Mouse (Mus musculus) lung, postnatal 14 days (tissue): ENCODE measurements at regions not wholly inside any gene's neighbourhood (a gene's known extent, or its start where the extent isn't known, plus 50 kb on each side); places are given as distances from the start of the nearest gene placed in this dataset.
A peak's percentile ranks its signal among the peaks of the same experiment; 100 is the strongest.

Experiments
- DNase-seq: peaks from one replicate; pipeline ENCODE4 v3.0.0; 2021

DNA sequence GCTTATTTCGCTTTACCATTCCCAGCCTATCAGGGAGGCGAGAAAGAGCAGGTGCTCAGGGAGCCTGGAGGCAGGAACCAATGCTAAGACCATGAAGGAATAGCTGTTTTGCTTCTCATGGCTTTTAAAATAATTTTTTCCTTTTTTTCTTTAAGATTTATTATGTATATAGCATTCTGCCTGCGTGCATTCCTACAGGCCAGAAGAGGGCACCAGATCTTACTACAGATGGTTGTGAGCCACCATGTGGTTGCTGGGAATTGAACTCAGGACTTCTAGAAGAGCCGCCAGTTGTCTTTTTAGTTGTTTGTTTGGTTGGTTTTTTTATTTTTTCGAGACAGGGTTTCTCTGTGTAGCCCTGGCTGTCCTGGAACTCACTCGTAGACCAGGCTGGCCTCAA, 113.6 kb upstream of the Armc2 start:
- DNase-seq, result no peak

DNA sequence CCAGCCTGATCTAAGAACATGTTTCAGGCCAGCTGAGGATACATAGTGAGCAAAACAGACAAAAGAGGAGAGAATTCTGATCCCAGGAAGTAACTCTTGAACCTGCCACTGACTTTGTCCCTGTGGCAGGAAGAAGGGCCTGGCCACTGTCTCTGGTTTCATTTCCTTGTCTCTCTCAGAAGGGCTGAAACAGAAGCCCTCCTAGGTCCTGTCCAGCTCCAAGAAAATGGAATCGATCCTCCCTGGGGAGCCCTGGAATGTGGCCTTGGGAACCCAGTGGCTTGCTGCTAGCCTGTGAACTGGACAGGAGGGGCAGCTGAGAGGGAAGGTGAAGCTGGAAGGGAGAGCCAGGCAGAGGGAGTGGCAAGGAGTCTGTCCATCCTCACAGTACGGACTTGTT, 113.1 kb upstream of the Armc2 start:
- DNase-seq, result no peak

DNA sequence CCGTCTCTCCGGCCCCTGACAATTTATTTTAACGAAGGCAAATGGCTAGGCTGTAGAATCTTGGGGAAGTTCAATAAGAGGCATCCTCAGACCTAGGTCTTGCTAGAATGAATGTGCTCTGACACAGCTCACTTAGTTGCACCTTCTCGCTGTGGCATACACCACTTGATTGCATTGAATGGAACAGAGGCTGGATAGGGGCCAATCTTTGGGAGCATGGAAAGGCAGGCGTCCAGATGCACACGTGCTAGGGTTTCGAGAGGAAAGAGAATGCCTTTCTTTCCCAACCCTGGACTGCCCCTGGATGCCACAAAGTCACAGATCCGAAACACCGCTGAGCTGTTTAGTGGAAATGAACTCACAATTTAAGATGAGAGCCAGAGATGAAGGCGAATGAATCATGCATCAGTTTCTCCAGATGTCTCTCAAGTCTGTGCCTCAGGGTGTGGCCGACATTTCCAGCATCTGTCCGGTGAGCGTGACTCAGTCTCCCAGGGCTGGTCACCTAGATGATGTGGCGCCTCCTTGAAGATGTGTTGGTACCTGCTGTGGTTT, 109.7 kb upstream of the Armc2 start:
- peak; percentile 56 for DNase-seq

DNA sequence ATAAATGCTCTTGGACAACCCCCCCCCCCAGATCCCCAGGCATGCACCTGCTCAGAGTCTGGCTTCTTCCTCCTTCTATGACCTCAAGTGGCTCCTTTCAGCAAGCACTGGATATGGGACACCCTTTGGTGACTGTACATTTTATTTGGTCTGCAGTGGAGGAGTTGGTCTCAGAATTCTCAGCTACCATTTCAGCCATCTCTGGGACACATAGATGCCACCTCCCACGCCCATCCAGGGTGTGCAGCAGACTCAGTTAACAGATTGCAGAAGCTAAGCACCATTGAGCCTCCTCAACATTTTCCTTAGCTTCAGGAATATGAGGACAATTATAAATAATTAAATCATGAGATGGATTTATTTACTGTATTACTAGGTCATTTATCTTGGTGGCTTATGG, 108.6 kb upstream of the Armc2 start:
- DNase-seq, result no peak

DNA sequence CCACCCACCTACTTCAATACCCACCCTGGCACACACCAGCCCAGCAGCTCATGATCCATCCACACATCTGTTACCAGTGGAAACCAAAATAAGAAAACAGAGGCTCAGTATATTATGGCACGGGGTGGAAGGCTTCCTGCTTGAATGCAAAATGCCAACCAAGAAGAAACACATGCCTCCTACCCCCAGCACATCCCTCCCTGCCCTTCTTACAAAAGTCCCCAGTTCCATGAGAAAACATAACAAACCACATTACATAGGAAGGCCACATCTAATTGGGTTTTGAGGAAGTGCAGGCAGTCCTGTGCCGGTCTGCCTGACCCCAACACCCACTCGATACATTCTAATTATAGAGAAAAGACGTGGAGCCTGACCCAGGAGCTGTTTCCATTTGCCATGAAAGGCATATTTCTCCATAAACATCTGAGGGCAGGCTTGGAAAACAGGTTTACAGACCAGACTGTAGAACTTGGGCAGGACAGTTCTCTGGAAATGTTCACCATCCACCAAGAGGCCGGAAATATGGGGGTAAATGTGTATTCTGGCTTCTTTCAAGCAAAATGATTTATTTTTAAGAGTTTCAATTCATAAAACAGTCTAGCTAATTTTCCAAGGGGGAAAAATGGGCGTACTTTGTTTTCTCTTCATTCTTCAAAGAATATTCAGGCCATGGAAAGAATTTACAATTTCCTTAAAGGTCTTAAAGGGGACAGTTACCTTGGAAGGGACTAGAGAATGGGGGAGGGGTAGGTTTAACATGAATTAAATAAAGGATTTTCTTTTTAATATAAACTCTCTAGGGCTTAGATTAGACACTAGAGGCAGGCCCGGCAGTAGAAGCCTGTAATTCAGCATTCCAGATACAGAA, 104.8 kb upstream of the Armc2 start:
- DNase-seq, result no peak

DNA sequence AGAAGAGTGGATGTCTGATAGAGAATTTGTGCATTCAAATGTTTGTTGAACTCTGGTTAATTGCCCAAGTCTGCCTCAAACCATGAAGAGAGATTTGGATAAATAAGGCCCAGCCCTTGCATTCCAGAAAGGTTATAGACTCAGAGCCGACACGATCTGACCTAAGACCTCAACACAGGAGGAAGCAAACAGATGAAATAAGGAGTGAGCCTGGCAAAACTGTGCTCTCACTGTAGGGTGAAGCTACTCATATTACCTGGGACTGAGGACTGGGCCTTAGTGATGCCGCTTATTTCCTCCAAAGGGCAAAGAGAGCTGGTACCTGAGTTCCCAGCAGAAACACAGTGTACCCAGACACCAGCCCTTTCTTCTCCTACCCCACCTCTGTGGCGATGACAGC, 103.7 kb upstream of the Armc2 start:
- DNase-seq, result no peak

DNA sequence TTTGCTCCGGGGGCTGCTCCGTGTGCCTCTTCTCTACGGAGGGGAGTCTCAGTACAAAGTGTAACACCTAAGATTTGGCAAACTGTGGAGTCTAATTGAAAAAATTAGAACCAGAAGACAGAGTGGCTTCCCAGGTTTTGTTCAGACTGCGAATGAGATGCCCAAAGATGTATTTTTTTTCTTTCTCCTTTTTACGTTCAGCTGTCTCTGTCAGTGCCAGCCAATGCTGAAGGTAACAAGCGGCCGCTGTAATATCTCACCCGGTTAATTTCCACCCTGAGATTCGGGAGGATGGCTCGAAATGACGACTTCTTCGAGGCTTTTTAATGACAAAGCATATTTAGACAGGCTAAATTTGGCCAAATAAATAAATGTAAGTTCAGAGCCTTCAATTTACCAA, 101.1 kb upstream of the Armc2 start:
- DNase-seq, result no peak

DNA sequence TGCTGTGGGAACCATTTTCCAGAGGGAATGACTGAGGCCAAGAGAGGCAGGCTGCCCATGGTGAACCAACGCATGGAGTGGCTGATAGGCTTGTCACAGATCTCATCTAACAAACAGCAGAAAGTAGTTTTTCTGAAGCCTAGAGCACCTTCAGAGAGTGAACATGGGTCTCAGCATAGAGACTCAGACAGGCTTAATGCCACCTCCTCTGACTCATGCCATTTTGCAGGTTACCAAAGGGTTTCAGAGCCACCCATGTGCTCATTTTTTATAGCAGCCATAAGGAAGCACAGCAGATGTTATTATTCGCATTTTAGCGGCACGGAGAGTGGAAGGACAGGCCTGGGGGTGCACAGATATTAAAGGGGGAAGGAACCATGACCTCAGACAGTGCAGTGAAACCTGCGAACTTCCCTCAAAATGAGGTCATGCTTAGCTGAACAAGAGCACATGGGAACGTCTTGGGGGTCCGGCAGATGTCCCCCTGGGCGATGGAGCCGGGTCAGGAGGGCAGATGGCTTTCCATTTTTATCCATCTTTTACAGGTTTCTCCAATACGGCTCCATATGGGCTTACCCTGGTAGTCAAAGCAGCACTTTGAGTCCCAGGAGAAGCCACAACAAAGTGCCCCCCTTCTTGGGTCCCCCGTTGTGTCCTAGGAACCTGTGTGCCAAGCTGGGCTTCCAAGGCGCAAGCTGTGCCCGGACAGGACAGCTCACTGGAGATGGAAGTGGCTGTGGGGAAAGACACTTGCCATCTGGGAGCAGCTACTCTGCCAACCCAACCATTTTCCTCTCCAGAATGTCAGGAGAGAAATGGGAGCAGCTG, 100.3 kb upstream of the Armc2 start:
- no peak for DNase-seq

DNA sequence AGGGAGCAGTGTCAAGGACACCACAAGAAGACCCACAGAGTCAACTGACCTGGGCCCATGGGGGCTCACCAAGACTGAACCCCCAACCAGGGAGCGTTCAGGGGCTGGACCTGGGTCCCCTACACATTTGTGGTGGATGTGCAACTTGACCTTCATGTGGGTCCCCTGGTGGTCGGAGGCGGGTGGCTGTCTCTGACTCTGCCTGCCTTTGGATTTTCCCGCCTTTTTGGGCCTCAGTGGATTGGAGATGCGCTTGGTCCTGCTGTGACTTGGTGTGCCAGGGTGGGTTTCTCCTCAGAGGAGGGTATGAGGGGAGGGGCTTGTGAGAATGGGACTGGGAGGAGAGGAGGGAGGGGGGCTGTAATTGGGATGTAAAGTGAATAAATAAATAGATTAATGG, 99.3 kb upstream of the Armc2 start:
- no peak for DNase-seq

DNA sequence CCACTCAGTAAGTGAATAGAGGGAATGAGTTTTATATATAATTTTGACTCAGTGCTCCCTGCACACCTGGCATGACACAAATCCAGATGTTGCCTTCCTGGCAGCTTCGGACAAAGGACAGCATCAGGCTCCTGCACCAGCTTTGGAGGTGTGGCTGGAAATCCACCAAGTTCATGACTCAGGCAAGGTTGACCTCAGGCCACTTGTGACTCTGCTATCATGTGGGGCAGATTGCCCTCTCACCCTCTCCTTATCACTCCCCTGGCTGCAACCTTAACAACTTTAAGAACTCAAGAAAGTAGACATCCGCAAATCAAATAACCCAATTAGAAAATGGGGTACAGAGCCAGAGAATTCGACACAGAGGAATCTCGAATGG, 97.7 kb upstream of the Armc2 start:
- no peak for DNase-seq

DNA sequence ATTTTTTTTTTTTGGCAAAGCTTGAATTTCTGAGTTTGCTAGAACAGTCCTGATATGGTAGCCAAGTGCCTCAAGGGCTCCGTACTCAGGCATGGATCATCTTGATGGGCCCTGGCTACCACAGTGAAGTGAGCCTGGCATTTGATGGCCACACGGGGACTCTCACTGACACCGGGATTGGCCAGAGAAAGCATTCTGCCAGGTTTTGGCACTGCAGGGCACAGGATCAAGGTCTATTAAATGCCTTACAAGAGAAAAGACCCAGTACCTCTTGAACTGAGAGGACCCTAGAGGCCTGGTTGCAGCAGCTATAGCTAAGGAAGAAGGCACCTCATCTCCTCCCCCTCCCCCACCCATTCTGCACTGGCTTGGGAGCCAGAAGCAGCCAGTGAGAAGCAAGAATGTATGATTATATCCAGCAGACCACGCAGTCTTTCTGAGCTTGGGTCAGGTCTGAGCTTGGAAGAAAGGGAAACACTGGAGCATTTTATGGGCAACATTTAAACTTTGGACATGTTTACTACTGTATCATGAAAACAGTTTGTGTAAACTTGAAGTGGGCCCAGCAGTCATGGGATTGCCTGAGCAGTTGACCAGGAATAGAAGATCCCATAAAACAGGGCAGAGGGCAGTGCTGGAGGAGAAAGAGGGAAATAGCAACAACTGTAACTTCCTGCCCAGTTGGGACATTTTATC, 97.1 kb upstream of the Armc2 start:
- DNase-seq, result no peak

DNA sequence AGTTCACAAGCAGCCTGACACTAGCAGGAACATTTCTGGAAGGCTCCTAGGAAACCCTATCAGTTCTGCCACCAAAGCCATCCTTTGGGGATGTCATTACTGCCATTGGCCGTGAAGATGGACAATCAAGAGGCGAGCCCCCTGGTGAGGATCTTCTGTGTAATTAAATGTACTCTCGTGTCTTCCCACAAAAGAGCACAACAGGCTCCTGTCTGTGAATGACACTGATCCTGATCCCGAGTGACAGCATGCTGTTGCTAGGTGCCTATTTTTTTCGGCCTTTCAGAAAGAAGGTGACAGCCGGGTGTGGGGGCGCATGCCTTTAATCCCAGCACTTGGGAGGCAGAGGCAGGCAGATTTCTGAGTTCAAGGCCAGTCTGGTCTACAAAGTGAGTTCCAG, 92.5 kb upstream of the Armc2 start:
- DNase-seq, result no peak

DNA sequence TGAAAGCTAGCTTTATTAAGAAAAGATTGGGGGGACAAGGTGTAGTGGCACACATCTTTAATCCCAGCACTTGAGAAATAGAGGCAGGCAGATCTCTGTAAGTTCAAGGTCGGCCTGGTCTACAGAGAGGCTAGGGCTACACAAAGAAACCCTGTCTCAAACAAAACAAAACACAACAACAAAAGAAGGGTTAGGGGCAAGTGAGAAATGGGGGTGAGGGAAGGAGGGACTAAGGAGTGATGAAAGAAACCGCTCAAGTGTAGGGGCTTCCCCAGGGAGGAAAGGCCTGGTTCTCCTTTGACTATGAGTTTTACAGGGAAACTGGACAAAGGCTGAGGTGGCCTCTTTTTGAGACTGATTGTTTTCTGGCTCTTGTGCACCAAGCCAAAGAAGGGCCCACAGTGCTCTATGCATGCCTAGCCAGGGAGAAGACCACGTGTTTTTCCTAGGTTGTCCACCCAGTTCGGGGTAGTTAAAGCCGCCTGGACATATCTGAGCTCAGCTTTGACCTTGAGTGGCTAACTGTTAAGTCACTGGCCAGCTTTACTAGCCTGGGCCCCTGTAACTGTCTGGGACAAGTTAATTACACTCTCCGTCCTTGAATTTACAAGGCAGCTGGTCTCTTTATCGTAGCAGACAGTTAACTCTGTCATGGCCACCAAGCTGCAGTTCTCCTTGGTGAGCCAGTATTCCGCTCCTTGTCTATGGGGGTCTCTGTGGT, 90.2 kb upstream of the Armc2 start:
- no peak for DNase-seq

DNA sequence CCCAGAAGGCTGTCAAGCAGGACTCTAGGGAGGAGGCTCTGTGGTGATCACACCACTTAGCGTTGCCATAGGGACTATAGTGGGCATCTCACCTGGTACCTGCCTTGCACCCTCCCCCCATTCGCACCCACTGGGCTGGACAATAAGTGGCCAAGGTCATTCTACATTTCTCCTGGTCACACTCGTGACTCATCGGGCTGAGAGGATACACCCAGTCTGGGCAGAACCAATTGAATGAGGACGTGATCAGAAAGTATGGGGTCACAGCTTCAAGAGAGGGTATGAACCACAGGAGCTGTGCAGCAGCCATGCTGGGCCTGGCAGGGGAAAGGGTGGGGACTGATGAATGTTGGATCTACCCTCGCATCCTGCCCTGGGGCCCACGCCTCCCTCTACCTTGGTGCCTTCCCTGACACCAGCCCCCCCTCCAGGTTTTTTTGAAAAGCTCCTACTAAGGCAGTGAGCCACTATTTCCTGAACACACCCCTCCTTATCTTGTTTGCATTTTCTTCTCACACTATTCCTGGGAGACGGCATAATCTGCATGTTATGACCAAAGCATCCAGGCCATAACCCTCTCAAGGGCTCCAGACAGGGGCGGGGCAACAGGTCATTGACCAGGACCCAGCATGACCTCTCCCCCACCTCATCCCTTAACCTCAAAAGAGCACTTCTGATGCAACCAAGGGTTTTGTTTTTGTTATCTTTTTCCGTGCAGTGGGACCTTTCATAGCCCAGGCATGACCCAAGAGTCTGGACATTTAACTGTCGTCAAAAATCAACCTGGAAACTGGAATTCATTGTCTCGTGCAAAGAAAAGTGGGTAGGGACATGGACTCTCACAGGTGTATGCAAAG, 89.4 kb upstream of the Armc2 start:
- DNase-seq, result no peak

DNA sequence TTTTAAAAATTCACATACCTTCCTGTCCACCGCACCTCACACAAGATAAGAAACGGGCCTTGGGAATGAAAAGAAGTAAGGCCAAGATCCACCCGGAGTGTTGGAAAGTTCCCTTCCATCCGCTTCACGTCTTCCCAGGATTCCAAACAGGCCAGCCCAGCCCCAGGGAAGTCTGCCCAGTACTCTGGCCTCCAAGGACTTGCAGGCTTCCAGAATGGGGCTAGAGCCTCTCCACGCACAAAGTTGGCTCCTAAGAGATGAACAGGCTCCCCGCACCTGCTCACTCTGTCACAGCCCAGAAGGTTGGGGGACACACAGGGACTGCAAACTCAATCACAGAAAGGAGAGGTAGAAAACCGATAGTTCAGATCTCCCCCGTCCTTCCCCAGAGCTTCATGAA, 88.4 kb upstream of the Armc2 start:
- DNase-seq, result no peak

DNA sequence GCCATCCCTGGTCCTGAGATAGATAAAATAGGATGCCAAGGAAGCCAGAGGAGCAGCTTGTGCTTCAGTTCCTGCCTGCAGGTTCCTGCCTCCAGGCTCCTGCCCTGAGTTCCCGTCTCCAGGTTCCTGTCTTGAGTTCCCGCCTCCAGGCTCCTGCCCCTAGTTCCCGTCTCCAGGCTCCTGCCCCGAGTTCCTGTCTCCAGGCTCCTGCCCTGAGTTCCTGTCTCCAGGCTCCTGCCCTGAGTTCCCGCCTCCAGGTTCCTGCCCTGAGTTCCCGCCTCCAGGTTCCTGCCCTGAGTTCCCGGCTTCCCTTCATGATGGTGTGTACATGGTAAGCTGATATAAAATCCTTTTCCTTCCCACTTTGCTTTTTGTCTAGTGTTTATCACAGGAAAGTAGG, 86.8 kb upstream of the Armc2 start:
- DNase-seq, result no peak

DNA sequence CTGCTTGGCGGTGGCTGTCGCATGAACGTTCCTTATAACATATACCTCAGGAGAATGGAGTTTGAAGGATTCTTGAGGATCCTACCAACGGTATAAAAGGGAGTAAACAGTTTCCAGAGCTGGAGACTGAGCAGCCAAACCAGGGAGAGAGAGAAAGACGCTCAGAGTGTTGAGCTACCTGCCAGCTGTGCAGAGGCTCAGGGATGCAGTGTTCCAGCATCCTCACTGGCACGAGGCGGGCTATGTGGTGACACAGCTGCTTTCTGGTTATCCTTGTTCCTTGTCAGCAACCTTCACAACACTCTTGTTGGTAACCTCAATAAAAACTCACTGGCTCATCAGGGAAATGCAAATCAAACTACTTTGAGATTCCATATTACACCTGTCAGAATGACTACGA, 84.1 kb upstream of the Armc2 start:
- DNase-seq, result no peak

DNA sequence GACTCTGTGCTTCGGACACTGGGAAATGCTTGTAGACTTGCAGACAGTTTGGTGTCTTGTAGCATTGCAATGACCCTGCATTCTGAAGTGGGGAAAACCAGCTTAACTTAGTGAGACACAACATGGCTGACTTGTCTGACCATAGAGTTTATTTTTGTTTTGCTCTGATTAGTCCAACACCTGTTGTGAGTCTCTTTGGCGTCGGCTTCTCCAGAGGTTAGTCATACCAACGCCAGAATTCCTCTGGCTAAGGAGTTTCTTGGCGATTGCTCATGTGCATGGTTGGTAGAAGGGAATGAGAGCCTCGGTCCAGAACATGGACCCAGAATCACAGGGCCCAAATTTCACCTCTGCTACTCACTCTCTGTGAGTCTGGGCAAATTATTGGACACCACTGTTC, 82.9 kb upstream of the Armc2 start:
- DNase-seq, result no peak

DNA sequence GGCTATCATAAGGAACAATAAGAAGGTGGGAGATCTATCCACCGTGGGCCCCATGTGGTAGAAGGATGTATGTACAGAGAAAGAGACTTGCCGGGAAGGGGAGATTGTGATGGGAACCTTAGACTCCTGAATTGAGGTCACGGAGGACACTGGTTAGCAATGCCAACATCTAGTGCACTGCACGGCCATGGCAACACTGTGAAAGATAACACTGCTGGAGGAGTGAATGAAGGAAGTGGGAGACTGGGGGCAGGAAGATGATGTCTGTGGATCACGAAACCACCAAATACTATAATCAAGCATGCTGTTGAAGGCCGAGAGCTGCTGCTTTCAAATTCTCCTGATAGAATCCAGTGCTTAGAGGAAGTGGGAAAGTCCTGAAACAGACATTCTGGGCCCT, 78.7 kb upstream of the Armc2 start:
- DNase-seq, result no peak

DNA sequence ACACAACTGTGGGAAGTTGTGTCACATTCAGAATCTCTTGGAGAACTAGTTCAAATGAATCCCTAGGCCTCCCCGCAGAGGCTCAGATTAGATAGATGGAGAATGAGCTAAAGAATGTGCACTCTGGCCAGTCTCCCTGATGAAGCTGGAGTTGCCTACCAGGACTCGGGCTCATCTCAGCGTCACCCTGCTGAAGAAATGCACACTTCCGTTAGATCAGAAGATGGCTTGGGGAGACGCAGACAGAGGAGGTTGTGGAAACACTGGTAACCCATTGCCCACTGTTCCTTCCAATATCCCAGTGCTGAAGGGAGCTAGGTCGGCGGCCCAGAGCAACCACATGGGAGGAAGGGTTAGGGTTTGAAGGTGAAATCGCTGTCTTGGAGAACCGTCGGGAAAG, 77.7 kb upstream of the Armc2 start:
- DNase-seq, result no peak

DNA sequence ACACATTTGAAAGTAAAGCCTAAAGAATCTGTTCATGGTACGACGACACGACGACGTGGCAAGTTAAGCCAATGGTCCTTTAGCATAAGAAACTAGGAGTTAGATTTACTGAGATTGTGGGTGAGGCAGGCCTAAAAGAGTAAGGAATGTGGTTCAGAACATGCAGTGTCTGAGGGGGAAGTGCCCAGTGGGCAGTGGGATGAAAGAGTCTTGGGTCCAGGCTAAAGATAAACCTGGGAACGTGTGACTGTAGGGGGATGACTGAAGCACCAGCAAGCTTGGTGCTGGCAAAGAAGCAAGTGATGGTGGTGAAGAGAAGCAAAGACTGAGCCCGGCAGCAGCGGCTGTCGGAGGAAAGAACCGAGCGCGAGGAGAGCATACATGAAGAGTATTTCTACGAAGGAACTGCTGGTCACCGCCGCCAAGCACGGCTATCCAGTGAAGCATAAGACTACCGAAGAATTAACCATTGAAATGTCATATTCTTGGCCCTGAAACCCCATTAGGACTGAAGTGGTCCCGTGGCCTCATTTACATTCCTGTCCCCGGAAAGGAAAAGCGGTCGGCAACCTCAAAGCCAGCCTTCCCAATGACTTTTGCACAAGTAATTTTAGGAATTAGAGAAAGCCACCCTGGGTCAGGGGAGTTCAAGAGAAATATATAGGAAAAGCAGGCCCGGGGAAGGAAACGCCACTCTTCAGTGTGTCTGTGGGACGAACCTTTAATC, 76.2 kb upstream of the Armc2 start:
- DNase-seq, result no peak
